Mouse (Mus musculus) adrenal gland (tissue): ENCODE measurements around the gene Ntm.

ENCODE experiments used
- intact Hi-C: fragments of 180-260 bp; cut with DNase I; formaldehyde crosslinking; loops from one replicate; pipeline ENCODE4 v1.15.1; 2025

Ntm gene

GRCm38 (mm10) chr9:29661468-29662145 lies 301.3 kb downstream of the Ntm start:
- intact Hi-C loops, result loop anchor here (5.0 to 10.0 kb wide), 5 partner anchors 343 to 763 kb away; partner anchors contain the start of gene Snx19

DNA sequence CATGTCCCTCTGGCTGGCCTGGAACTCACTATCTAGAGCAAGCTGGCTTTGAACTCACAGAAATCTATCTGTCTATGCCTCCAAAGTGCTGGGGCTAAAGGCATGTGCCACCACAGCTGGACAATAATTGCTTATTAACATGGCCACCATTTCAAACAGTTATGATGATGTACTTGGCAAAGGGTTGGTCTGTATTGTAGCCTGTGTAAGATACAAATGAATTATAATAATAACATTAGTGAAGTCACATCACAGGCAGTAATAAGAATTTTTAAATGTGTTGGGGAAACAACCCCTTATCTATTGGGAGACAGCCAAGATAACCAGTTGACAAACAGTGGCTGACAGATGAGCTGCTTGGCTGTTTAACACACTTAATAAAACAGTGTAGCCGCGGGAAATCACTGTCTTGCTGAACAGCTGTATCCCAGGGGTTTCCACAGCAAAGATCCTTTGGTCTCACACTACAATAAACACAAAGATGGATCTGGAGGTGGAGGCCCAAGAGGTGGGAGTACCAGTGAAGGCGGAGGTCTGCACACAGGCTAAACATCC lies 302.8 kb downstream of the Ntm start:
- intact Hi-C loops, result loop anchor here (5.0 to 10.0 kb wide), 5 partner anchors 345 to 765 kb away; partner anchors contain the start of gene Snx19

GRCm38 (mm10) chr9:29657761-29658465 lies 305.0 kb downstream of the Ntm start:
- intact Hi-C loops, result no loop called here

DNA sequence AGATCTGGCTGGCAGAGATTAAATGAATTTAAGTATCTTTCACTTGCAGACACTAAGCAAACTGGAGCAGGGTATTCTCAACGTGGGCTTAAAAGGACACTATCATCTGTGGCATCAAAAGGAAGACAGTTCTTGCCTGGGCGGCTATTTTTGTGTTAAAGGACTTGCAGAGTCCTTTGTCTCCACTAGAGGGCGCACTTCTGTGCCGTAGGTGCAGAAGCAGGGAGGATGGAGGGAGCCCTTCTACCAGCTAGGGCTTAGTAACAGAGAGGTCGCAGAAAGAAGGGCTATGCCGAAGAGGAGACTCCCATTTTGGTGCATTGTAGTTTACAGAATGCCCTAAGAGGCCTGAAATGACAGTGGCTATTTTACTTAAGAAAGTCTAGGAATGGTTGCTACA lies 308.1 kb downstream of the Ntm start:
- intact Hi-C loops, result no loop called here

DNA sequence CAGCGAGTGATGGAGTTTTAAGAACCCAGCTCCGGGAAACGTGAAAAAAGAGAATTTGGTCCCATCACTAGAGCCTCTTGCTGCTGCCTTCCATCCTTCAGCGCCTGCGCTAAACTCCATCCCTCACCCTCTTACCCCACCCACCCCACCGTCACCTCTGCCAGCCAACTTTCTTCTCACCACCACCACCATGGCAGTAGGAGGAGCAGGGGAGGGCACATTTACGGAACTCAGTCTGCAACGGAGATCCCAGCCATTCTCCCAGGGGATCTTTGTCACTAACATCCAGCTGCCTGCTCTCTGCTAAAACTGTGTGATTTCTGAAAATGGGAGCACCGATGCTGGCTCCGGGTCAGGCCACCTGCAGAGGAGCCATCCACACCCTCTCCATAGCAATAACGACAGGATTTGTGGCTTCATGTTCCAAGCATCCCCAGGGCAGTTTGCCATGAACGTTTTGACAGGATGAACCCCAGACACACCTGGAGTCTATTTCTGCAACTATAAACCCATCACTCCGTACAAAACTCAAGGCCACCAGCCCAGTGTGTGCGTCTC lies 309.2 kb downstream of the Ntm start:
- intact Hi-C loops, result no loop called here

DNA sequence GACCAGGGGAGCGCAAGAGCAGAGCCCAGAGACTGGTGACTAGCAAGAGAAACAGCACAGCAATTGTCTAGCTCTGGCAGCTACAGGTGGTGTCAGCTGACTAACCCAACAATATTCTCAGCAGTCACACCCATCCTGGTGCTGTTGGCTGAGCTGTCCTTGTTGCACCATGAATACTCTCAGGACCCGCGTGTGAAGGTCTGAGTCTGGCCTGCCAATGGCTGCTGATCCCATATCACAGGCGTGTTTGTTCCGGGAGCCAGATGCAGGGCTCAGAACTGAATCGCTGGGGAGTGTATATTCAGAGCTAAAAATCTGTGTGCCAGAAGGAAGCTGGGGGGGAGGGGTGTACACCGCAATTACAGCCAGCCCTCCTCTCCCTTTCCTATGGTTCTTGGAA lies 310.1 kb downstream of the Ntm start:
- intact Hi-C loops, result no loop called here

DNA sequence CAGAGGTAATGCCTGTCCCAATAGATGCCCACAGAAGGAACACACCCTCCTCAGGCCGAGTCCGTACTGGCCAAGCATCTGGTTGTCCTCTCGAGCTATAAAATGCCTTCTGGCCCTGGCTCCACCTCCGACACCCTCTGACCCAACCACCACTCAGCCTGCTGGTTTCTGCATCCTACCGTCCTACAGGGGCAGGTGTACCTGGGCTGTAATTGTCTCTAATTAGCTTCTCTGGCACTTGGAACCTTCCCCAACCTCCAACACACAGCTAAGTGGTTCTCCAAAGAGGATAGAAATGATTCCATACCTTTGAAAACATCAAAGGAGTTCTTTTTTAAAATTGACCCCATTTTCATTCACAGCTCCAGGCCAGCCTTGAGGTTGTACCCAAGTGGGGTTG lies 311.1 kb downstream of the Ntm start:
- intact Hi-C loops, result no loop called here

DNA sequence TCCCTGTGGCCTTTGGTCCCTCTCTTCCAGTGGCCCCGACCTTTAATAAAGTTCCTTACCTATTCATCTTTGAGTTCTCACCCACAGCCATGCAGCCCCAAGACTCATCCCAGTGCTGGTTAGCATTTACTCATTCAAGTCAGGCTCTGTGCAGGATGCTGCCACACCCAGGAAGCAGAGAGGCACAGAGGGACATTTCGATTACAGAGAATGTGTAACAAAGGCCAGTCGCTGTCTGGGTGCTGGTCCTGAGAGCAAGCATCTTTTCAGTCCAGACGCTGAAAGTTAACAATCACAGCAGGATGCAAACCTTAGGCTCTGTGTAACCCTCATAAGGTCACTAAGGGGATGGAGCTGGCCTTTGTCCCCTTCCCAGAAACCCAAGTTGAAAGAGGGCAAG lies 311.7 kb downstream of the Ntm start:
- intact Hi-C loops, result no loop called here

DNA sequence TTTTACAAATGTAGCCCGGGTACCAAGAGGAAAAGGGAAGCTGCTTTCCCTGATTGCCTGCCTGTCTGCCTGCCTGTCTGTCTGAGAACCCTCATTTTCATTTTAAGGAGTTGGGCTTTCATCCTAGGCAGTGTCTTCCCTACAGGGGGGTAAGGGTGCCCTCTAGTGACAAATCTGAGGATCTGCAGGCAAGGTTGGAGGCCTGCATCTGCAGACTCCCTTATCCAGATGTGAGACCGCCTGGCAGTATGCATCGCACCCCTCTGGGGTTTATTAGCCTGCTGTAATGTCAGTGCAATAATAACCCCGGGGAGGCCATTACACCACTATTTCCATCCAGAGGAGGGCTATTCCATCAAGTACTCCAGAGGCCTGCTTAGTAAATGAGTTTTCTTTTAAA lies 312.3 kb downstream of the Ntm start:
- intact Hi-C loops, result no loop called here

DNA sequence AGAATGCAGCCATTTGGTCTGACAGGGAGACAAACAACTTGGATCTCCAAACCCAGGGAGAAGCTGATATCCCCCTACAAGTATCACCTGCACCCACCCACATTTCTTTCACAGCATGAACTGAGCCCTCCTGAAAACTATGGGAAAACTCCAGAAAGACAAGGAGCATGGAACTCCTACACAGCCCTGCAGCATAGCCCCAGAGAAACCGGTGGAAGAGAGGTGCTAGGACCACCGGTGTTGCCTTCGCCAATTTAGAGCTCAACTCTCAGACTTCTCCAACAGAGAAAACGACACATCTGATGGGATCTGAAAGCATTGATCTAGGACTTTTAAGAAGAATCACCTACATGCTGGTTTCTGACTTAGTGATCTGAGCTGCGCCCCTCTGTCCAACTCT lies 312.7 kb downstream of the Ntm start:
- intact Hi-C loops, result no loop called here

- intact Hi-C loops, result loop anchor here (5.0 to 10.0 kb wide), 2 partner anchors 443 to 1391 kb away; no protein-coding TSS in a partner anchor
Measured at GRCm38 (mm10) chr9:29648256-29648655, 314.7 kb downstream of the Ntm start.

DNA sequence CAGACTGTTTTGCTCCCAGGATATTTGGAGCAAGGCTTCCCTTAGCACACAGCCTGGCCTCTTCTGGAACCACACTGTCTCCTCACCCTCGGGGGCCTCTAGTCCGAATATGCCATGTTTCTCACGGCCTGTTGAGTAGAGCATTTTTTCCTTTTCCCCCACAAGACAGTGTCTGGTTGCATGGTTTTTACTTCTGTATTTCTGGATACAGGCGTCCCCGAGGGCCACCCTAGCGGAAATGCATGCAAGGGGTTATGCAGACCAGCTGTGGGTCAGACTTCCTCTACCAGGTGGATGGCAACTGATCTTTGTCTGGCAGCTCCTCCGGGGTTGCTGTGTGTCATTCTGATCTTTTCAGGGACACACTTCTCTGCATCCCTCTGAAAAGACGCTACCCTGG lies 315.2 kb downstream of the Ntm start:
- intact Hi-C loops, result loop anchor here (5.0 to 10.0 kb wide), 2 partner anchors 443 to 1390 kb away; no protein-coding TSS in a partner anchor

DNA sequence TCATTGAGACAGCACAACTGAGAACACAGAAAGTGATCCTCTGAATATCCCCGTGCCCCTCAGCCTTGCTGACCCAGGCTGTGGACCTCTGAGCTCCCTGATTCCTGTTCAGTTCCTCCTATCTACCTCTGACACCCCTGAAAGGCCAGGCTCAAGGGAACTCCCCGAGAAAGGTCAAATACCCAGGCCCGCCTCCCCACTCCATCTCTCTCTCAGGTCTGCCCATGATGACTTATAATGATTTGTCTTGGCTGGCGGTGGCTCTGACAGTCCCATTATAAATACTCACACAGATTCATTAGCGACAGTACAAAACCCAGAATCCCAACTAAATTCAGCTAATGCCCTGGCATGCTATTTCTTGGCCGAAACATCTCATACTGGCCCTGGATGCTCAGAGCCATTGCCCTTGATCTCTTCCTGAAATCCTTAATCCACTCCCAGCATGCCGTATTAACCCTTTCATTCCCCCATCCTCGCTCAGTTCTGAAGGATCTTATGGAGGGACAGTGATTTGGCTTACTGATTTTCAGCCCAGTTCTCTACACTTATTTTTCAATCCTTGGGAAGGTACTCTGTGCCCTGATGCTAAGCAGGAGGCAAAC lies 317.0 kb downstream of the Ntm start:
- intact Hi-C loops, result loop anchor here (5.0 to 10.0 kb wide), 2 partner anchors 441 to 1389 kb away; no protein-coding TSS in a partner anchor

DNA sequence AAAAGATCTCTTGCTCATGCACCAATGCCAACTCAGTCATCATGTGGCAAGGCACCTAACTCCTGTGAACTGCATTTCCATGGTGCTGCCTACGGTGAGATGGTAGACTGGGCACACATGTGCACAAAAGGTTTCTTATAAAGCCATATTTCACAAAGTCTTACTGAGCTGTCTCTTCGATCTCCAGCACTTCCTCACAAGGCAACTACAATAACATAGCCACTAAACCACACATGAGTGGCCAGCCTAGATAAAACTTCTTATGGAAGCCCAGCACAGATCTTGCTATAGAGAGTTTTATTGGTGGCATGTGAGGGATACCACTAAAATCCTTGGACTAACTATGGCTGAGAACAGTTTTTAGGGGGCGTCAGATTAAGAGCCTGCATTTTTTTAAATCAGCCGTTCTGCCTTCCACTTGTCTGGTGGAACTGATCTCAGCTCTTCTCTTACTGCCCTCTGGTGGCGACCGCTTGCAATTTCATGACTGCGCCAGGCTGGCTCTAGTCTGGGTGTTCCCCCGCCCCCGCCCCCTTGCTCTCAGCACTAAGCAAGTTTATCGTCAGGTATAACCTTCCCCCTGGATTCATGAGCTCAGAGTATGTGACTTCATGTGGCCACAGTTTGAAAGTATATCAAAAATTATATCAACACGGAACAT lies 319.8 kb downstream of the Ntm start:
- intact Hi-C loops, result loop anchor here (10.0 kb wide), 1 partner anchor 438 kb away; no protein-coding TSS in a partner anchor

DNA sequence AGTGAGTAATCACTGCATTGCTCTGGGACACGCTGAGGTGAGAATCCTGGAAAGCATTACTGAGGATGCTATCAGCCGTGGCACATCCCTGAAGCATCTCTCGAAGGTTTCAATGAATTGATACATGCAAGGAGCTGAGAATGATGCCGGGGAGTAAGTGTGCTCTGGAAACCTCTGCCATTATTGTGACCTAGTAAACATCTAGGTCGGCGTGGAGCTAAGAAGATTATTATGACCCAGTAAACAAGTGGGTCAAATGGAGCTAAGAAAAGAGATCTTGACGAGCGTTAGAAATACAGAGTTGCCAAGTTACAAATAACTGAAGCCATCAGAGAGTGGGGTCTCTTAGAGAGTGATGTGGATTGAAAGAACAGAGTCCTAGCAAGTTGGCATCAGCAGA lies 325.6 kb downstream of the Ntm start:
- intact Hi-C loops, result no loop called here

DNA sequence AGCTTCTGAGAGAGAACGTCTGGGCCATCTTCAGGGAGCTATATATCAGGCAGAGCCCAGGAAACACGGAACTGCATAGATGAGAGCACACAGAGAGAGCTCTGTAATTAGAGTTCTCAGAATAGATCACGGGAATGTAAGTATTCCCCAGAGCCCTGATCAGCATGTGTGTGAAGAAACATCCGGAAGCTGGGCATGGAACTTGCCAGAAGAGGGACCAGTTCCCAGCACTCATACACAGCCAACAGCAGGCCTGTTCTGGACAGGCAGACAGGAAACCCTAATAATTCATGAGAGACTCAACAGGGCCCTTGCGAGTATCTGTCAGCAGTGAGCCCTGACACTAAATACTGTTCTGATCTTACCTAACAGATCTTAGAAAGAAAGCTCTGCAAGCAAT lies 345.8 kb downstream of the Ntm start:
- intact Hi-C loops, result no loop called here

DNA sequence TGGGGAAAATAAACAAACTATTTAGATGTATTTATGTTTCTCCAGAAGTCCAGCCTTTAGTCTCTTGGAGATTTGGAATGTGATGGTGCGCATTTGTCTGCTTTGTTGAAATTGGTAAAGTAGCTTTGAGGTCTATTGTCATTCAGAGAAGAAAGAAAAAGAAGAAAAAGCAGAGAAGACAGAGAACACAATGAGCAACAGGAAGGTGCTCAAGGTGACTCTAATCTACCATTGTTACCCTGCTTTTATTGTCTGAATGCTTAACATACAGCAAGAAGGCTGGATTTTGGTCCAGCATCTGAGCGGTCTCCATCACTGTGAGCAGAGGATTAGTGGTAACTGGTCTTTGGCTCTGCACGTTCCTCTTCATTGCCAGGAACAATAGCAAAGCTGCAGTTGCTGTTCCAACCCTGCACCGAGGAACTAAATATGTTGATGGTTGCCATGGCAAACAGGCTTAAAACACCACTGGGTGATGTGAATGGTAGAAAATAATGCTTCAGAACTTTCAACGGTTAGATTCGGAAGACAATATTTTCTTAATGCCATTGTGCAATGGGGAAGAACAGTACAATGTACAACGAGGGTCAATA lies 350.8 kb downstream of the Ntm start:
- intact Hi-C loops, result no loop called here

DNA sequence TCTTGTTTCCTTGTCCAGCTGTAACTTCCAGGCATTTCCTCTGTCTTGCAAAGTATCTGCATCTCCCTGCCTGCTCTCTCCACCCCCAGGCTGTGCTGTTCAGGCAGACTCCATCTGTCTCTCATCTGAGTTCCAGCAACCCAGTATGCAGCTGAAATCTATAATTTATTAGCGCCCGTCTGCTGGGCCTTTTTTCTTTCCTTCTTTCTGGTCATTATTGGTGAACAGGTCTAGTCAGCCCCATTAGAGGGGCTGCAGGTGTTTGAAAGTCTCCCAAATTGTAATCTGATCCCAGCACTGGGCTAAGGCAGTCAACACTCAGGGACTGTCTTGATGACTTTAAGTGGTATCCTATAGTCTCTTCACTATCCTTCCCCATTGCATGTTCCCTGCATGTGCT lies 352.1 kb downstream of the Ntm start:
- intact Hi-C loops, result no loop called here

- intact Hi-C loops, result no loop called here
Measured at GRCm38 (mm10) chr9:29597665-29598064, 365.3 kb downstream of the Ntm start.

- intact Hi-C loops, result no loop called here
Measured at GRCm38 (mm10) chr9:29595321-29595720, 367.6 kb downstream of the Ntm start.
